Mouse (Mus musculus) stomach, postnatal 0 days (tissue): ENCODE measurements at regions not wholly inside any gene's neighbourhood (a gene's known extent, or its start where the extent isn't known, plus 50 kb on each side); places are given as distances from the start of the nearest gene placed in this dataset.

ENCODE experiments used
- CTCF ChIP-seq: IDR thresholded peaks from 2 replicates; pipeline ENCODE4 v1.5.1; 2016; ENCODE audit warnings: antibody characterized with exemption, low read depth, mild to moderate bottlenecking, moderate library complexity
- EP300 ChIP-seq: optimal IDR thresholded peaks from 2 replicates; pipeline ENCODE3; 2016; ENCODE audit warnings: antibody characterized with exemption

DNA sequence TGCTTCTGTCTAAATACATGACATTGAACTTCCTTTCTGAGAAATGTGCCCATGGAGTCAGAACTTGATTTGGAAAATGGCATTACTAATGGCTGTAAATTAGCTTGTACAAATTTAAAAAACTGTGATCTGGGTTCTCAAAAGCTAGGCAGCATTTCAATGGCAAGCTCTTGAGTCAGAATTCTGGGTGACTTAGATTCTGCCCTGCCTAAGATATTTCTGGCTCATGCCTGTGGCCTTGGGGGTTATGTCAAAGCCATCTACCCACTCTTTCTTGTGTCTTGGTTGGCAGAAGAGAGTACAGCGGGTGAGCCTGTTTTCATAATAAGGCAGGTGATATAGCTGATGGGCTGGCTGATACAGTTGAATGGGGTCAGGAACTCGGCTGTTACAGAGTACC, 404.4 kb upstream of the Clnk start:
- TF ChIP-seq CTCF (no peak), EP300 (no peak)
